Mouse (Mus musculus): ENCODE results near the gene Clrn2. TPM values are rescaled to one million over a fixed set of nuclear protein-coding genes. Genes with fewer than 3 reads are reported as not detected.

Gene Clrn2
- polyA plus RNA-seq, 1 experiment, result not detected

DNA sequence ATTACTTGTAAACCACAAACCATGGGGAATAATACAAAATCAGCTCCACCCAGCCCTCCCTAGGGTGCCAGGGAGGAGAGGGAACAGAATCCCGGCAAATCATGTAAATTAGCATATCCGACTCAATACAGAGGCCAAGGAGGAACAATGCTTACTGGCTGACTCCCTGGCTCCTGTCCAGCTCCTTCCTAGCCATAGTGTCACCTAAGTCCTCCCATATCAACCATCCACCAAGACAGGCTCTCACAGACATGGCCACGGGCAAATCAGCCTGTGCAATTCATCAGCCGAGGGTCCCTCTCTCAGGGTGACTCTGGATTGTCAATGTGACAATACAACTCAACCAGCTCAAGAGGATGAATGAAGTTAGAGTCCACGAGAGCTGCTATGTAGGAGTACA lies 4.9 kb upstream of the Clrn2 start:
- H3K4me3 ChIP-seq, result peak overlapping the region; percentile 34

DNA sequence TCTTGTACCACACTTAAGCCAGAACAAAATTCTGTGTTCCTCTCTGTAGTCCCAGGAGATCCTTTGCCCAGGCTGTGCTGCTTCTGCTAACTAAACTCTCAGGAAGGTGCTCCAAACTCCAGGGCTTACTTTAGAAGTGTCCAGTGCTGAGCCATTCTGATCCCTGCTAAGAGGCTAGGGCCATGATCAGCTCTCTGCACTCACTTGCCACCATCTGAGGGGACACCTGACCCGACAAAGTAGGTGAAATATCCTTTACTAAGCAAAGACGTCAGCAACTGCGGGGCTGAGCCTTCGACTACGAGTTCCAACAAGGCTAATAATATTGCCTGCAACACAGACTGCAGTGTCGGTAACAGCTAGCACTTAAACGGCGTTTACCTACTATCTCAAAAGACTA lies 4.3 kb upstream of the Clrn2 start:
- H3K4me3 ChIP-seq, result peak overlapping the region; percentile 34
- peak overlapping the region; percentile 95 for H3K4me2 ChIP-seq (ENCODE audit: low read depth)
- no peaks in the 10 kb centered on the region for H3K27me3 ChIP-seq (ENCODE audit: control insufficient read depth, insufficient read depth, insufficient read length)
- no peaks in the 10 kb centered on the region for H3K79me2 ChIP-seq (ENCODE audit: control insufficient read depth, insufficient read depth)
- no peaks in the 10 kb centered on the region for H3K36me3 ChIP-seq (ENCODE audit: control insufficient read depth, insufficient read depth)
- H3ac ChIP-seq (ENCODE audit: control insufficient read depth, insufficient read length), result peak overlapping the region; percentile 1
- no peak for TF ChIP-seq MAX (IDR thresholded peaks at IDR 0.05; ENCODE audit: low read depth)
- TF ChIP-seq USF1 (IDR thresholded peaks at IDR 0.05; ENCODE audit: low read depth), result no peak
- no peak for TF ChIP-seq POLR2A (IDR thresholded peaks at IDR 0.05; ENCODE audit: insufficient read length, low read depth)
- no peak for TF ChIP-seq REST (IDR thresholded peaks at IDR 0.05; ENCODE audit: insufficient read depth, insufficient read length)
- no peak for TF ChIP-seq MYOG (IDR thresholded peaks at IDR 0.05; ENCODE audit: control insufficient read depth in 1 of 3, insufficient read depth in 1 of 3, insufficient read length in 2 of 3, low read depth in 2 of 3)
- no peak for TF ChIP-seq CEBPB (IDR thresholded peaks at IDR 0.05; ENCODE audit: insufficient read depth, poor library complexity, severe bottlenecking)
- no peak for TF ChIP-seq POLR2AphosphoS2 (IDR thresholded peaks at IDR 0.05; ENCODE audit: insufficient read length, low read depth)
- no peak for TF ChIP-seq TCF3 (IDR thresholded peaks at IDR 0.05; ENCODE audit: insufficient read length, low read depth)

More for the DNA sequence above, 4.9 kb upstream of the Clrn2 start:
- Histone ChIP-seq H3K79me2 (ENCODE audit: control insufficient read depth, insufficient read depth) (no peaks in the 10 kb centered on the region), H3ac (ENCODE audit: control insufficient read depth, insufficient read length) (no peak overlapping the region), H3K36me3 (ENCODE audit: control insufficient read depth, insufficient read depth) (no peaks in the 10 kb centered on the region), H3K4me2 (ENCODE audit: low read depth) (peak overlapping the region; percentile 95), H3K27me3 (ENCODE audit: control insufficient read depth, insufficient read depth, insufficient read length) (no peaks in the 10 kb centered on the region)
- TF ChIP-seq POLR2A (IDR thresholded peaks at IDR 0.05; ENCODE audit: insufficient read length, low read depth) (no peak), POLR2AphosphoS2 (IDR thresholded peaks at IDR 0.05; ENCODE audit: insufficient read length, low read depth) (no peak), REST (IDR thresholded peaks at IDR 0.05; ENCODE audit: insufficient read depth, insufficient read length) (no peak), CEBPB (IDR thresholded peaks at IDR 0.05; ENCODE audit: insufficient read depth, poor library complexity, severe bottlenecking) (no peak), MYOG (IDR thresholded peaks at IDR 0.05; ENCODE audit: control insufficient read depth in 1 of 3, insufficient read depth in 1 of 3, insufficient read length in 2 of 3, low read depth in 2 of 3) (no peak), USF1 (IDR thresholded peaks at IDR 0.05; ENCODE audit: low read depth) (no peak), SRF (IDR thresholded peaks at IDR 0.05; ENCODE audit: control insufficient read depth, insufficient read length, low read depth) (no peak), TCF12 (IDR thresholded peaks at IDR 0.05; ENCODE audit: insufficient read depth, poor library complexity, severe bottlenecking) (no peak)

GRCm38 (mm10) chr5:45449831-45450716 lies 3.5 kb upstream of the Clrn2 start, which contains the start of gene Qdpr:
Gene Qdpr, minus strand, starts transcription at chr5:45450236.
- no peaks in the 10 kb centered on the region for H3K79me2 ChIP-seq (ENCODE audit: control insufficient read depth, insufficient read depth)
- H3K36me3 ChIP-seq (ENCODE audit: control insufficient read depth, insufficient read depth), result no peaks in the 10 kb centered on the region
- H3ac ChIP-seq (ENCODE audit: control insufficient read depth, insufficient read length), result peak within 1 kb of the TSS; percentile 1
- H3K27me3 ChIP-seq (ENCODE audit: control insufficient read depth, insufficient read depth, insufficient read length), result no peaks in the 10 kb centered on the region
- peak within 1 kb of the TSS; percentile 95 for H3K4me2 ChIP-seq (ENCODE audit: low read depth)
- TF ChIP-seq USF1 (IDR thresholded peaks at IDR 0.05; ENCODE audit: low read depth) (peak; percentile 72), POLR2AphosphoS2 (IDR thresholded peaks at IDR 0.05; ENCODE audit: insufficient read length, low read depth) (peak; percentile 75), POLR2A (IDR thresholded peaks at IDR 0.05; ENCODE audit: insufficient read length, low read depth) (peak; percentile 84), MYOD1 (IDR thresholded peaks at IDR 0.05; ENCODE audit: control insufficient read depth in 1 of 3, insufficient read length in 2 of 3, low read depth in 2 of 3) (peak in 1 of 3 experiments; percentile 17), CEBPB (IDR thresholded peaks at IDR 0.05; ENCODE audit: insufficient read depth, poor library complexity, severe bottlenecking) (no peak)
- H3K4me3 ChIP-seq, result peak within 1 kb of the TSS; percentile 34

- no peaks in the 10 kb centered on the region for H3K79me2 ChIP-seq (ENCODE audit: control insufficient read depth, insufficient read depth)
- no peak overlapping the region for H3ac ChIP-seq (ENCODE audit: control insufficient read depth, insufficient read length)
- no peaks in the 10 kb centered on the region for H3K36me3 ChIP-seq (ENCODE audit: control insufficient read depth, insufficient read depth)
- H3K27me3 ChIP-seq (ENCODE audit: control insufficient read depth, insufficient read depth, insufficient read length), result no peaks in the 10 kb centered on the region
- TF ChIP-seq TCF12 (IDR thresholded peaks at IDR 0.05; ENCODE audit: insufficient read depth, poor library complexity, severe bottlenecking) (no peak), MAX (IDR thresholded peaks at IDR 0.05; ENCODE audit: low read depth) (no peak), TCF3 (IDR thresholded peaks at IDR 0.05; ENCODE audit: insufficient read length, low read depth) (no peak), POLR2A (IDR thresholded peaks at IDR 0.05; ENCODE audit: insufficient read length, low read depth) (no peak), MYOG (IDR thresholded peaks at IDR 0.05; ENCODE audit: control insufficient read depth in 1 of 3, insufficient read depth in 1 of 3, insufficient read length in 2 of 3, low read depth in 2 of 3) (no peak), REST (IDR thresholded peaks at IDR 0.05; ENCODE audit: insufficient read depth, insufficient read length) (no peak), SRF (IDR thresholded peaks at IDR 0.05; ENCODE audit: control insufficient read depth, insufficient read length, low read depth) (no peak), E2F4 (IDR thresholded peaks at IDR 0.05; ENCODE audit: insufficient read depth) (no peak)
- H3K4me3 ChIP-seq, result no peak overlapping the region
- H3K4me2 ChIP-seq (ENCODE audit: low read depth), result no peak overlapping the region
Observed at GRCm38 (mm10) chr5:45454456-45454855, 905 bp downstream of the Clrn2 start.

DNA sequence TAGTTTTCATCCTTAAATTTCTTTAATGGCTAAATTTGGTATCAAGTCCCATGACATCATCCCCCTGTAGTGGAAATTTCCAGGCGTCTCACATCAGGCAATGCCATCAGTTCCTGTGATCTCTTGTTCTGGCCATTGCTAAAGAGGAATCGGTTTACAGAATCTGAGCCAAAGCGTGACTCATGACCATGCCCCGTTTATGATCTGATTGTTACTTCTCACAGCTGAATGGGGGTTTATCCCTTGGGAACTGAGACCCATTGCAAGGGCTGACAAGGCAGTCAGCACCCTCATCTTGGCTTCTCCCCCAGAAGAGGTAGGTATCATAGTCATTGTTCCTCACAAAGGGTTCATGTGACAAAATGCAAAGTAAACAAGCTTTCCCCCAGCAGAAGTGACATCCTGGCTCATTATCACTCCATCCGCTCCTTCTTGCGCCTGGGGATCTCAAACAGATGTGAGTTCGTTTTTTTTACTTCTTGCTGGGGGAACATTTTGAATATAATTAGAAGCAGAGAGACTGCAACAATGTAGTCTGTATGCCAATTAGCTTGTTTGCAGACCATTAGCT lies 19.4 kb downstream of the Clrn2 start:
- Histone ChIP-seq H3K4me2 (ENCODE audit: low read depth) (peak overlapping the region; percentile 77), H3K4me3 (no peak overlapping the region), H3K79me2 (ENCODE audit: control insufficient read depth, insufficient read depth) (no peaks in the 10 kb centered on the region), H3K36me3 (ENCODE audit: control insufficient read depth, insufficient read depth) (no peaks in the 10 kb centered on the region), H3ac (ENCODE audit: control insufficient read depth, insufficient read length) (no peak overlapping the region), H3K27me3 (ENCODE audit: control insufficient read depth, insufficient read depth, insufficient read length) (no peaks in the 10 kb centered on the region)
- no peak for TF ChIP-seq TCF3 (IDR thresholded peaks at IDR 0.05; ENCODE audit: insufficient read length, low read depth)
- TF ChIP-seq POLR2AphosphoS2 (IDR thresholded peaks at IDR 0.05; ENCODE audit: insufficient read length, low read depth), result no peak
- no peak for TF ChIP-seq MYOD1 (IDR thresholded peaks at IDR 0.05; ENCODE audit: control insufficient read depth in 1 of 3, insufficient read length in 2 of 3, low read depth in 2 of 3)
- TF ChIP-seq REST (IDR thresholded peaks at IDR 0.05; ENCODE audit: insufficient read depth, insufficient read length), result no peak
- no peak for TF ChIP-seq POLR2A (IDR thresholded peaks at IDR 0.05; ENCODE audit: insufficient read length, low read depth)
- no peak for TF ChIP-seq MAX (IDR thresholded peaks at IDR 0.05; ENCODE audit: low read depth)
- TF ChIP-seq TCF12 (IDR thresholded peaks at IDR 0.05; ENCODE audit: insufficient read depth, poor library complexity, severe bottlenecking), result no peak
- no peak for TF ChIP-seq USF1 (IDR thresholded peaks at IDR 0.05; ENCODE audit: low read depth)
- no peak for TF ChIP-seq MYOG (IDR thresholded peaks at IDR 0.05; ENCODE audit: control insufficient read depth in 1 of 3, insufficient read depth in 1 of 3, insufficient read length in 2 of 3, low read depth in 2 of 3)
- no peak for TF ChIP-seq E2F4 (IDR thresholded peaks at IDR 0.05; ENCODE audit: insufficient read depth)
- TF ChIP-seq SRF (IDR thresholded peaks at IDR 0.05; ENCODE audit: control insufficient read depth, insufficient read length, low read depth), result no peak
- no peak; the same call in 1 of the 2 replicates for TF ChIP-seq CEBPB (IDR thresholded peaks at IDR 0.05; ENCODE audit: insufficient read depth, poor library complexity, severe bottlenecking)

All from myocyte (in vitro differentiated cells).